Mouse (Mus musculus): ENCODE data around the gene Gm8909.
"Not testable (repeated sequence)": the region's sequence is repeated elsewhere in the genome, so short reads cannot be mapped to it uniquely, and the experiment has no call there.

Gm8909 gene

GRCm38 (mm10) chr17:36145111-36145860, 23.1 kb downstream of the Gm8909 start:
- Histone ChIP-seq H3K36me3 (ENCODE audit: insufficient read depth, low read length) (no peaks in the 10 kb centered on the region), H3K4me1 (replicated peaks; ENCODE audit: low read depth, low read length) (no peaks in the 10 kb centered on the region), H3K9me3 (ENCODE audit: low read length) (no peaks in the 10 kb centered on the region), H3K4me3 (replicated peaks; ENCODE audit: low read length) (peak overlapping the region; percentile 77), H3K27me3 (ENCODE audit: insufficient read depth, low read length) (peaks cover 6% of the 10 kb centered on the region)
- TF ChIP-seq CTCF (conservative IDR thresholded peaks at IDR 0.05; ENCODE audit: low read length): no peak

GRCm38 (mm10) chr17:36136299-36136848, 32.0 kb downstream of the Gm8909 start:
- H3K9me3 ChIP-seq (ENCODE audit: low read length); H3K4me3 ChIP-seq (replicated peaks; ENCODE audit: low read length); H3K36me3 ChIP-seq (ENCODE audit: insufficient read depth, low read length); H3K4me1 ChIP-seq (replicated peaks; ENCODE audit: low read depth, low read length): not testable (repeated sequence)
- H3K27me3 ChIP-seq (ENCODE audit: insufficient read depth, low read length): peaks cover 55% of the 10 kb centered on the region

- not testable (repeated sequence) for H3K4me3 ChIP-seq (replicated peaks; ENCODE audit: low read length); H3K36me3 ChIP-seq (ENCODE audit: insufficient read depth, low read length)
- peaks cover 56% of the 10 kb centered on the region for H3K27me3 ChIP-seq (ENCODE audit: insufficient read depth, low read length)
Observed at GRCm38 (mm10) chr17:36135421-36136231, 32.7 kb downstream of the Gm8909 start.

GRCm38 (mm10) chr17:36131516-36132265, 36.6 kb downstream of the Gm8909 start:
- peaks cover 60% of the 10 kb centered on the region for H3K27me3 ChIP-seq (ENCODE audit: insufficient read depth, low read length)
- H3K9me3 ChIP-seq (ENCODE audit: low read length): peaks cover 7% of the 10 kb centered on the region
- H3K4me3 ChIP-seq (replicated peaks; ENCODE audit: low read length): no peak overlapping the region
- no peaks in the 10 kb centered on the region for H3K36me3 ChIP-seq (ENCODE audit: insufficient read depth, low read length)
- H3K4me1 ChIP-seq (replicated peaks; ENCODE audit: low read depth, low read length): peaks cover 10% of the 10 kb centered on the region
- TF ChIP-seq CTCF (conservative IDR thresholded peaks at IDR 0.05; ENCODE audit: low read length): peak; percentile 33; the same call in 1 of the 2 replicates
- no peak for TF ChIP-seq POU5F1 (IDR thresholded peaks at IDR 0.05; ENCODE audit: borderline replicate concordance, low read length)
- no peak for TF ChIP-seq NANOG (IDR thresholded peaks at IDR 0.05; ENCODE audit: borderline replicate concordance, low read length)

More at GRCm38 (mm10) chr17:36135421-36136231, 32.7 kb downstream of the Gm8909 start:
- not testable (repeated sequence) for H3K4me1 ChIP-seq (replicated peaks; ENCODE audit: low read depth, low read length); H3K9me3 ChIP-seq (ENCODE audit: low read length)

GRCm38 (mm10) chr17:36128968-36129817, 39.1 kb downstream of the Gm8909 start, which contains the start of gene Gm7030:
Gene Gm7030 (minus strand): TSS chr17:36129425.
- H3K9me3 ChIP-seq (ENCODE audit: low read length); H3K4me1 ChIP-seq (replicated peaks; ENCODE audit: low read depth, low read length); H3K36me3 ChIP-seq (ENCODE audit: insufficient read depth, low read length): not testable (repeated sequence)
- Histone ChIP-seq H3K27me3 (ENCODE audit: insufficient read depth, low read length) (peaks cover 48% of the 10 kb centered on the region), H3K4me3 (replicated peaks; ENCODE audit: low read length) (peak within 1 kb of the TSS; percentile 61)

- not testable (repeated sequence) for H3K36me3 ChIP-seq (ENCODE audit: insufficient read depth, low read length); H3K4me1 ChIP-seq (replicated peaks; ENCODE audit: low read depth, low read length); H3K4me3 ChIP-seq (replicated peaks; ENCODE audit: low read length); H3K9me3 ChIP-seq (ENCODE audit: low read length)
- H3K27me3 ChIP-seq (ENCODE audit: insufficient read depth, low read length): peaks cover 44% of the 10 kb centered on the region
Observed at GRCm38 (mm10) chr17:36128525-36128924, 39.8 kb downstream of the Gm8909 start.

GRCm38 (mm10) chr17:36124111-36124510, 44.2 kb downstream of the Gm8909 start:
- not testable (repeated sequence) for H3K9me3 ChIP-seq (ENCODE audit: low read length); H3K4me1 ChIP-seq (replicated peaks; ENCODE audit: low read depth, low read length); H3K36me3 ChIP-seq (ENCODE audit: insufficient read depth, low read length); H3K4me3 ChIP-seq (replicated peaks; ENCODE audit: low read length)
- H3K27me3 ChIP-seq (ENCODE audit: insufficient read depth, low read length): peaks cover 62% of the 10 kb centered on the region

GRCm38 (mm10) chr17:36121352-36122020, 46.9 kb downstream of the Gm8909 start, which contains the start of gene Gm19684:
Gene Gm19684 (plus strand): TSS chr17:36121678.
- H3K27me3 ChIP-seq (ENCODE audit: insufficient read depth, low read length): peaks cover 59% of the 10 kb centered on the region
- H3K4me3 ChIP-seq (replicated peaks; ENCODE audit: low read length): peak within 1 kb of the TSS; percentile 41
- not testable (repeated sequence) for H3K4me1 ChIP-seq (replicated peaks; ENCODE audit: low read depth, low read length); H3K9me3 ChIP-seq (ENCODE audit: low read length); H3K36me3 ChIP-seq (ENCODE audit: insufficient read depth, low read length)

GRCm38 (mm10) chr17:36120839-36121238, 47.5 kb downstream of the Gm8909 start:
- H3K4me3 ChIP-seq (replicated peaks; ENCODE audit: low read length): peak overlapping the region; percentile 41
- H3K9me3 ChIP-seq (ENCODE audit: low read length): not testable (repeated sequence)

GRCm38 (mm10) chr17:36116545-36116944, 51.8 kb downstream of the Gm8909 start:
- not testable (repeated sequence) for H3K4me1 ChIP-seq (replicated peaks; ENCODE audit: low read depth, low read length); H3K4me3 ChIP-seq (replicated peaks; ENCODE audit: low read length); H3K36me3 ChIP-seq (ENCODE audit: insufficient read depth, low read length); H3K9me3 ChIP-seq (ENCODE audit: low read length)
- H3K27me3 ChIP-seq (ENCODE audit: insufficient read depth, low read length): peaks cover 55% of the 10 kb centered on the region

More at GRCm38 (mm10) chr17:36120839-36121238, 47.5 kb downstream of the Gm8909 start:
- not testable (repeated sequence) for H3K4me1 ChIP-seq (replicated peaks; ENCODE audit: low read depth, low read length); H3K36me3 ChIP-seq (ENCODE audit: insufficient read depth, low read length)
- H3K27me3 ChIP-seq (ENCODE audit: insufficient read depth, low read length): peaks cover 62% of the 10 kb centered on the region

Data from E14TG2a.4 (cell line).